Mouse (Mus musculus): ENCODE data around the gene Cutc. TPM values are rescaled to one million over a fixed set of nuclear protein-coding genes. Genes with fewer than 3 reads are reported as not detected.

The Cutc gene
- polyA plus RNA-seq, 1 experiment from 2014 or later, result 22.3 TPM

Other genes with a start within 250 kb of the Cutc start
- gene Got1, start 228.4 kb upstream of the Cutc start, polyA plus RNA-seq (2014; fragmentation: Nextera tagmentation; extraction: Ambion mirVana), result 33.7 and 37.2 TPM in 2 replicates
- gene Nkx2-3, start 140.7 kb upstream of the Cutc start, polyA plus RNA-seq (2014; fragmentation: Nextera tagmentation; extraction: Ambion mirVana), result 1.2 and 2.3 TPM in 2 replicates
- 12.2 and 14.0 TPM in 2 replicates for gene Slc25a28, start 78.1 kb upstream of the Cutc start, polyA plus RNA-seq (2014; fragmentation: Nextera tagmentation; extraction: Ambion mirVana)
- gene Entpd7, start 63.3 kb upstream of the Cutc start, polyA plus RNA-seq (2014; fragmentation: Nextera tagmentation; extraction: Ambion mirVana), result 8.5 and 9.2 TPM in 2 replicates
- 12.3 and 14.0 TPM in 2 replicates for gene Cox15, start within 50 bp of the Cutc start, polyA plus RNA-seq (2014; fragmentation: Nextera tagmentation; extraction: Ambion mirVana)
- gene Abcc2, start 29.2 kb downstream of the Cutc start, polyA plus RNA-seq (2014; fragmentation: Nextera tagmentation; extraction: Ambion mirVana), result 4.5 and 5.1 TPM in 2 replicates
- 7.5 and 8.7 TPM in 2 replicates for gene Dnmbp, start 187.2 kb downstream of the Cutc start, polyA plus RNA-seq (2014; fragmentation: Nextera tagmentation; extraction: Ambion mirVana)
- 53.7 and 53.9 TPM in 2 replicates for gene Cpn1, start 233.6 kb downstream of the Cutc start, polyA plus RNA-seq (2014; fragmentation: Nextera tagmentation; extraction: Ambion mirVana)

Measured in liver, embryonic 11.5 days (tissue).